Mouse (Mus musculus) frontal cortex, postnatal 10 days (tissue): ENCODE results near the gene Gm5726.
"Not testable (repeated sequence)": the region's sequence is repeated elsewhere in the genome, so short reads cannot be mapped to it uniquely, and the experiment has no call there.

Experiments used
- DNase-seq, 2 experiments: peaks; one replicate each; pipeline ENCODE4 v3.0.0; 2022; ENCODE audit warnings: low spot score in 2 of 2, mixed read lengths in 1 of 2

Gm5726 gene

GRCm38 (mm10) chr7:20545657-20546056 is at the start of gene Gm5726:
Gm5726 (minus strand) TSS chr7:20545757.
- DNase-seq = not testable (repeated sequence)

- DNase-seq = not testable (repeated sequence)
Observed at GRCm38 (mm10) chr7:20576141-20576540, 30.6 kb upstream of the Gm5726 start, which contains the start of gene Gm4141. Gm4141 (minus strand) TSS chr7:20576241.

GRCm38 (mm10) chr7:20533537-20533936 is 12.0 kb downstream of the Gm5726 start, which contains the start of gene Vmn1r104:
Vmn1r104 (plus strand) TSS chr7:20533837.
- DNase-seq = not testable (repeated sequence)

GRCm38 (mm10) chr7:20510434-20510833 is 35.1 kb downstream of the Gm5726 start, which contains the start of gene Vmn1r103:
Vmn1r103 (minus strand) TSS chr7:20510534.
- DNase-seq = not testable (repeated sequence)
